Mouse (Mus musculus) CD4-positive helper T cell, adult 2 months (primary cell): ENCODE measurements around the gene Trim41.
"Not testable (repeated sequence)": the region's sequence is repeated elsewhere in the genome, so short reads cannot be mapped to it uniquely, and the experiment has no call there.

Source experiments
- DNase-seq: peaks from one replicate; pipeline ENCODE4 v3.0.0-alpha.2; 2012; ENCODE audit warnings: low read depth, missing footprints, low spot score

Trim41 gene

DNA sequence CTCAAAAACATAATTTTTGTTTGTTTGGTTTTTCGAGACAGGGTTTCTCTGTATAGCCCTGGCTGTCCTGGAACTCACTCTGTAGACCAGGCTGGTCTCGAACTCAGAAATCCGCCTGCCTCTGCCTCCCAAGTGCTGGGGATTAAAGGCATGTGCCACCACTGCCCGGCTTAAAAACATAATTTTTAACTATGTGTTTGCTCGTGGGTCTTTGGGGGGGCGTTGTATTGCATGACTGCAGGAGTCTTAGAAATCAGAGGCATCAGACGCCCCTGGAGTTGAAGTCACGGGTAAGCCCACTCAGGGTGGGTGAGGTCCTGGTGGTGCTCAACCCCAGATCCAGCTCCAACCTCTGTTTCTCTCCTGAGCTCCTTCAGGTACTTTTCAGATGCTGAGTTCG, 25.3 kb downstream of the Trim41 start:
- DNase-seq = not testable (repeated sequence)

DNA sequence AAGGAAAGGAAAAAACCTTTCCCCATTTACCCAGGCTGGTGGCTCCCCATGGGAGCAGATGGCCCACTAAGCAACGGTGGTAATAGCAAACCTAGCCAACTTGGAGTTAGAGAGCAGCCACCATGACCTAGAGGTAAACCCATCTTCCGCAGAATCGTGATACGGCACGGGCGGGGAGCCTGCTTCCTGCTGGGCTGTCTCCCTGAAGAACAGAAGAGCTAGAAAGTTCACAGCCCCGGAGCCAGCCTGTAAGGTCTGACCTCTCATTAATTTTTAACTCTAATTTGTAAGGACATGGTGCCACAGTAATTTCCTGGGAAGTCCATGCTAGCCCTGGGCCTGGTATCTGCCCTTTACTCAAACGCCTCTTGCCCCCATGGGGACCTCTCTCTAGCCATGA, 26.2 kb downstream of the Trim41 start:
- DNase-seq = no peak

DNA sequence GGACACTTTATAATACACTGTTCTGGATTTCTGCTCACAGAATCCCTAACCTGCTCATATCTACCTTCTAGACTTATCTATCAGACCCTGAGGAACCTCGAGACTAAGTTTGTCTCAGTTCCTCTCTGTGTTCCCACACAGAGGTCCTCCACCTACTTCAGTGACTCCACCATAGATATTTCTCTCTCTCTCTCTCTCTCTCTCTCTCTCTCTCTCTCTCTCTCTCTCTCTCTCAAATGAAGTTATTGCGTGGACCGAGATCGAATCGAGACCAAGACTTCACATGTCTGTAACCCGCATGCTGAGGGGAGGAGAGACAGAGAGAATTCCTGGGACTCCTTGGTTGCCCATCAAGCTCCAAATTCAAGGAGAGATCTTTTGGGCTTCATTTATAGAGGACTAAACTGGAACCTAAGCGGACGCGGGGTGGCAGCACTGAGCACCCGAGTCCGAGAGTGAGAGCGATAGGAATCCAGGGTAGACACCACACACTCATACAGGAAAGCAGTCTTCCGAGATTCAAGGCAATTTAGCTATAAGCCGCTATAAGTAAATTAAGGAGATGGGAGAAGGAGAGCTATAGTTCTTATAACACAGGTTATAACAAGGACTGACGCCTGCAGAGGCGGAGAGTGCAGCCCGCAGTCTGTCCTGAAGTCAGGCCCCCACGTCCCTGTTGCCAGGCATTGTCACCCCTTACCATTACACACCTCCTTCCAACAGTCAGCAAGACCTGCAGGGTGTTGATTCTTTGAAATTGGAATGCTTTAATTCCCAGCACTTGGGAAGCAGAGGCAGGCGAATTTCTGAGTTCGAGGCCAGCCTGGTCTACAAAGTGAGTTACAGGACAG, 27.0 kb downstream of the Trim41 start:
- DNase-seq = peak; percentile 84

DNA sequence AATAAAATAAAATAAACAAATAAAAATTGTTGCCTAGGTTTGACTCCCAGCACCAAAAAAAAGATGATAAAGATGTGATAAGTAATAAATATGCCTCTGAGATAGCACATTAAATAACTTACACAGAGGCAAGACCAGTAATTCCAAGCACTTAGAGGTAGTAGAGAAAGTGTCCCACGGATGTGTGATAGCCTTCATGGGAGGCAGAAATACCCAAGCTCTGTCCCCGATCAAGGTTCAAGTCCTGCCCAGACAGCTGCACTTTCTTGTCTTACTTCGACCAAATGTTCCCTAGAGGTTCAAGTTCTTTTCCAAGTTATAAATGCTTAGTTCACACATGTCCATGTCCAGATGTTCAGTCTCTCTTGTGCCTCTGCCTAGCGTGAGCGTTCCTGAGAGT, 27.9 kb downstream of the Trim41 start:
- no peak for DNase-seq

DNA sequence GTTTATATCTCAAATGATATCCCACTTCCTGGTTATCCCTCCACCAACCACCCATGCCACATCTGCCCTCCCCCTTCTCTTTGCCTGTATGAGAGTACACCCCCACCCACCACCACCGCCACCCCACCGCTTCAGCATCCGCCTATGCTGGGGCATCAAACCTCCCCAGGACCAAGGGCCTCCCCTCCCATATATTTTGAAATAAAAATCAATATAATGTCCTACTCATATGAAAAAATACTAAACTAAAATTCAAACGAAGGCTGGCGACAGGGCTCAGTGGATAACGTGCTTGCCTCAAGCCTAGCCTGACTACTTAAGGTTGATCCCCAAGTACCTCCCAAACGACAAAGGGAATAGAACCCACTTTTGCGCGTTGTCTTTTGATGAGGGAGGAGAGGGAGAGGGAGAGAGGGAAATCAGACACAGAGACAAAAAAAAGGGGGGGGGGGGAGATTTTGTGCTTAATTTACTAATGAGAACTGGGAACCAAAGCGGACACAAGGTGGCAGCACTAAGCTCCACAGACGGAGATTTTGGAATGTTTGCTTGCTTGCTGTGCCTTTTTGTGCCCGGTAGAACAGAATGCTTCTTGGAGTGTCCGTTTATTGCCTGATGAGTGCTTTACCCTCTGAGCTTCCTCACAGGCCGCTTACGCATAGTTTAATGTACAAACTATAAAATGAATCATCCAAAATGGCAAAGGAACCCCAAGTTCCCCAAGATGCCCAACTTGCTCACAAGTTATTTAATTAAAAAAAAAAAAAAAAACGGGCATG, 28.7 kb downstream of the Trim41 start:
- peak; percentile 88 for DNase-seq

DNA sequence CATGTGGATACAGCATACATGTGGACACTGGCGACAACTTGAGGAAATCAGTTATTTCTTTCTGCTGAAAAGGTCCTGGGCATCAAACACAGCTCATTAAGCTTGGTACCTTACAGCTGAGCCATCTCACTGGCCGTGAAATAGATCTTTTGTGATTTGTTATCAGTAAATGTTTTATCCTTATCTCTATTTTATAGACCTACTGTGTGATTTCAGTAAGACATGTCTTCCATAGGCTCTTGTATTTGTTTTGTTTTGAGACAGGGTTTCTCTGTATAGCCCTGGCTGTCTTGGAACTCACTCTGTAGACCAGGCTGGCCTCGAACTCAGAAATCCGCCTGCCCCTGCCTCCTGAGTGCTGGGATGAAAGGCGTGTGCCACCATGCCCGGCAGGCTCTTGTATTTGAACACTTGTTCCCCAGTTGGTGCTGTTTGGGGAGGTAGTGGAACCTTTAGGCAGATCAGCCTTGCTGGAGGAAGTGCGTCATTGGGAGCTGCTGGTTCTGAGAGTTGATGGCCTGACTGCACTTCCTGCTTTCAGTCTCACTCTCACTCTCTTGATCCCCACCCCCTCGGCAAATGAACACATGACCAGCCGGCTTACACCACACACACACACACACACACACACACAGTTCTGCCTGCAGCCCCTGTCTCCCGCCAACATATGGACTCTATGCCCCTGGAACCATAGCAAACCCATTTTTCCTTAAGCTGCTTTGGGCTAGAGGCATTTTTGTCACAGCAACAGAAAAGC, 29.5 kb downstream of the Trim41 start:
- DNase-seq = peak; percentile 95

DNA sequence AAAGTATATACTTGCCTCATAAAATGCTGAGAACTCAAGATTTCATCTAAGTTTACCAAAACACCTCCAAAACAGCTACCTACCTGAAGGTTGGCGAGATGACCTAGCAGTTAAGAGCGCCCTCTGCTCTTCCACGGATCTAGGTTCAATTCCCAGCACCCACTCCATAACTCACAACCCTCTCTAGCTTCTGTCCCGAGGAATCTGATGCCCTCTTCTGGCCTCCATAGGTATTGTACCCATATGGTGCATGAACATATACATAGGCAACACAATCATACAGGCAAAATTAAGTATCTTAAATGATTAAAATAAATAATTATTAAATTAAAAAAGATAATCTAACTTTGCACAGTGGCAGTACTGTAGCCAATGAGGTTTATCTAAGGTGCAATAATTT, 34.9 kb downstream of the Trim41 start:
- DNase-seq = no peak

DNA sequence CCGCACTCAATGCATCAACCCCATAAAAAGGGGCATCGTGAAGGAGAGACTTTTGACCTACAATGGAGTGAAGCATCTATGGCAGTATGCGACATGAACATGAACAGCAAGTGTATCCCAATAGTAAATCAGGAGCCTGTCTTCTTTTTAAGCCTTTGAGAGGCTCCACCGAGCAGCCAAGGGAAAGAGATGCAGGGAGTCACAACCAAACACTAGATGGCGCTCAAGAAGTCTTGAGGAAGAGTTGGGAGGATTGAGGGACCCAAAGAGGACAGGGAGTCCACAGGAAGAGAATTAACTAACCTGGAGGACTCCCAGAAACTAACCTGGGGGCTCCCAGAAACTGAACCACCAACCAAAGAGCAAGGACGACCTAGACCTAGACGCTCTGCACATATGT, 37.7 kb downstream of the Trim41 start:
- DNase-seq = peak; percentile 65

DNA sequence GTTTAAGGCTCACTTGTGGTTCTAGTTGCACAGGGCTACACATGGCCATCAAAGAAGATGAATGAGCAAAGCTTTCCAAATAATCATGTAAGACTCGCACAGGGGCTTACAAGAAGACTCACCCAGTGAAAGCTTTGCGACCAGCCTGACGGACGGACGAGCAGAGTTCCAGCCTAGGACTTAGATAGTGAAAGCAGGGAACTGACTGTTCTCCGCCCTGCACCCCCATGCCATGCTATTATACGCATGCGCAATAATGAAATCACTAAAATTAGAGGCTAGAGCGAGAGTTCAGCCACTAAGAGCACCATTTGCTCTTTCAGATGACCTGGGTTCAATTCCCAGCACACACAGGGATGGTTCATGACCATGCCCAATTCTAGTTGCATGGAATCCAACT, 39.9 kb downstream of the Trim41 start:
- no peak for DNase-seq

DNA sequence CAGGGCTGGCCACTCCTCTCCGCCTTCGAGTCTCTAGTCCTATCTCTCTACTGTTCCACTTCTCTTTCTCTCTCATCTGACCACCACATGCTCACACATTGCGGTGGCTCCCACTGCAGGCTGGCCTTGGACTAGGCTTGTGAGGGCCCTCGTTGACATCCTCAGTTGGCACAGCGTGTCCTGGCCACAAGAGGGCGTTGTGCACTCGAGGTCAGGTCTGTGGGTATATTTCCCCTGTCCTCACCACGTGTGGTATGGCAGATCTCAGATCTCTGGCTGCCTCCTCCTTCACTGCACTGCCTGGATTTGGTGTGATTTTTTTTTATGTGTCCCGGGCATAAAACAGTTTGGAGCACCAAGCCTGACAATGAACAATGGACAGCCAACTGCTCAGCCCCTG, 40.5 kb downstream of the Trim41 start:
- peak; percentile 43 for DNase-seq

DNA sequence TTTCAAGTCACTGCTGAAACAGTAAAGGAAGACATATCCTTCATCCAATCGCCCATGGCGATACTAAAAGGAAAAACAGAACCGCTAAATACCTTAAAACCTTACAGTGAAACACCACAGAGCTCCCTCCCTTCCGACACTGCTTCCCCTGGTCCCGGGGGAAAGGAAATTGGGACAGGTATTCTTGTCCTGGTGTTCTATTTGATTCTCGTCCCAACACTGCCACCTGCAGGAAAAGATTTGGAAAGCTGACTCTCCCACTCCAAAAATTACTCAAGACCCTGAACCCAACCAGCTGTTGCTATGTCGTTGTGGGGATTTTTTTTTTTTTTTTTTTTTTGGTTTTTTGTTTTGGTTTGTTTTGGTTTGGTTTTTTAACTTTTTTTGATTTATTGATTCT, 41.7 kb downstream of the Trim41 start:
- DNase-seq = peak; percentile 31

DNA sequence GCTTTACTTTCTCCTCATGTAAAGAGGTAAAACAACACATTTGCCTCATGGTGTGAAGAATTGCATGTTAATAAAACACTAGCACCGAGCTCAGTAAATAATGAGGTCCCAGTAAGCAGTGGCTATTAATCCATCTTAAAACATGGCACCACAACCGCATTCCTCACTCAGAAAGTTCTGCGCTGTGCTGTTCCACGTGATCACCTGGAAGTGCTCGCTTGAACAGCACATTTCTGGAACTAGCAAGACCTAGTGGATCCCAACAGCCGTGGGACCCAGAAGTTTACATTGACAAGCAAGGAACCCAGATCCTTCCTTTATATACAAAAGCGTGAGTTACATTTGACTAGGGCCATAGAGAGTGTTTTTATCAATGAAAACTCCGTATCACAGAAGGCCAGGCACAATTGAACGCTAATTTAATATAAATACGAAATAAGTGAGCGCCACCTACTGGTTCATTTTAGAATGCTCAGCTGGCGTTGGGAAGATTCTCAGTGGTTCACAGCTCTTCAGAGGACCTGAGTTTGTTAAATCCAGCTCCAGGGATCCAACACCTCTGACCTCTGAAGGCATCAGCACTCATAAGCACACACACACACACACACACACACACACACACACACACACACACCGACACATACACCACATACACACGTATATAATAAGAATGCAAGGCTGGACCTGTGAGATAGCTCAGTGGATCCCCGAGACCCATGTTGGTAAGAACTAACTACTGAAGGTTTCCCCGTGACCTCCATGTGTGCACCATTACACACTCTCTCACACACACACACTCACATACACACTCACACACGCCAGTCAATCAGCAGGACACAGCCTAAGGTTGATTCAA, 42.5 kb downstream of the Trim41 start:
- peak; percentile 61 for DNase-seq

DNA sequence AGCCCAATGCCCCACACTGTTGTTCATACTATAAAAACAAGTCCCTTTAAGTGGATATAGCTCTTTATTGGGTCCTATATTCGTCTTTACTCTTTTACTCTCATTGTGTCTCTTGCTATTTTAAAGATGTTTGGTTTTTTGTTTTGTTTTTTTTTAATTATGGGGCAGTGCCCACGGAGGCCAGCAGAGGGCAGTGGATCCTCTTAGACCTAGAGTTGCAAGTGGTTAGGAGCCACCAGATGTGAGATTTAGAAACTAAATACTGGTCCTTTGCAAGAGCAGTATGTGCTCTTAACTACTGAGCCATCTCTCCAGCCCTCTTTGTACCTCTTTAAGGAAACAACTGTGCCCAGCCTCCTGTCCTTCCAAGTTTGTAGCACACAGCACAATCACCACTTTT, 45.5 kb downstream of the Trim41 start:
- peak; percentile 66 for DNase-seq

DNA sequence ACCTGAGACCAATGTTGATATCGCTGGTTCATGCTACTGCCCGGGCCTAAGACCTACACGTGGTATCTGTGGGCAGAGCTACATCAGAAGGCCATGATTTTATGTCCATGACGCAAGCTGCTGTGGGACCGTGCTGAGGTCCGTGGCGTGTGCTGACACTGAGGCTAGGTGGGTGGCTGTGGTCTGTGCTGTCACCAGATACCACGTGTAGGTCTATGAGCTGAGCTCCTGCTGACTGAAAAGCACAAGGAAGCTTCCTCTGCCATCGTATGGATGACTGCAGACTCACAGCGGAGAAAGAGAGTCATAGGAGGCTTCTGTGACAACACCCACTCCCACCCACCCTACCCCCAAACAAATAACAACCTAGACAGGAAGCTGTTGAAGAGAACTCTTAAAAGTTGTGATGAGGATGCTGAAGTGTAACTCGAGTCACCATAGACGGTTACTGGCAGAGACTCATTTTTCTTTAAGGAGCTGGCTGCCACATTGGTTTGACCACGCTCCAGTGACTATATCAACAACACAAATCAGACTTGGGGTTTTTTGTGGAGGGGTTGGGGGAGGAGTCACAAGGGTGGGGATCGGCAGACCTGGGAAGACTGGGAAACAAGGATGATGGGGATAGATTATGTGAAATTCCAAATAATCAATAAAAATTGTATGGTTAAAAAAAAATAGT, 49.8 kb downstream of the Trim41 start:
- no peak for DNase-seq

DNA sequence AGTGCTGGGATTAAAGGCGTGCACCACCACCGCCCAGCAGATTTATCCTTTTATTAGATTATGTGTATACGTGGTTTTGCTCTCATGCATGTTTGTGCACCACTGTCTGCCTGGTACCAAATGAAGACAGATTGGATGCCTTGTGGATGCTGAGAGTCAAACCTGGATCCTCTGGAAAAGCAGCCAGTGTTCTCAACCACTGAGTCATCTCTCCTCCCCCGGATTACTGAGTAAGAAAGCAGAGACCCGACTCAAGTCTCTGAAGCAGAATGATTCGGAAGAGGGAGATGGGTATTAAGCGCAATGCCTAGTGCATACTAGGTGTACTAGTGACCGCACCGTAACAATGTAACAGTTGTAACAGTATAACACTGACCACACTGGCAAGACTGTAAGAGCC, 53.0 kb downstream of the Trim41 start:
- DNase-seq = no peak

DNA sequence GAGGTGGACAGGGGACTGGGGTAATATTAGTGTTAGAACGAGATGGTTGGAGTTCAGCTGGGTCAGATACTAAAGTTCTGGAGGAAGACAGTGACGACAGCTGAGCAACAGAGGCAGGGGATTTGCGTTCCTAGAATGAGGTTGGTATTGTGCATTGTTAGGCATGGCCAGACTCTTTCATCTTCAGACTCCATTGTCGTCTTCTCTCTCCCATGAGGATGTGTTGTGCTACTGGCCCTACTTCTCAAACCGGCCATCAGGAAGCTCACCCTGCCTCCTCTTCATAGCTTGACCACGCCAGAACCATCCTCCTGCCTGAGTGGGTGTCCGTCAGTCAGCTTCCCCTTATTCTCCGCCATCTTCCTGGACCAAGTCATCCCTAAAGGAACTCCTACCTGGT, 58.1 kb downstream of the Trim41 start:
- DNase-seq = no peak
